Mouse (Mus musculus) heart, postnatal 0 days (tissue): Measurements from ENCODE around the gene Bicdl2. TPM values are rescaled to one million over a fixed set of nuclear protein-coding genes. Genes with fewer than 3 reads are reported as not detected.

ENCODE experiments used
- ATAC-seq: fragments of 200-750 bp; cut with Nextera tagmentation; 2 replicates; pipeline ENCODE4 v1.8.0; 2017; ENCODE audit warnings: low read depth, moderate number of reproducible peaks, moderate library complexity; ENCODE audit not compliant: insufficient read depth
- DNase-seq: peaks from one replicate; pipeline ENCODE4 v3.0.0-alpha.2; 2016; ENCODE audit warnings: low spot score
- H3K27ac ChIP-seq: fragments of 300-500 bp; sonication (generic); 2 replicates; pipeline ENCODE4 v1.5.1; 2014; ENCODE audit warnings: low read depth, mild to moderate bottlenecking
- H3K27me3 ChIP-seq: fragments of 300-500 bp; sonication (generic); 2 replicates; pipeline ENCODE4 v1.6.1; 2014; ENCODE audit warnings: low read length, mixed read lengths; ENCODE audit not compliant: control insufficient read depth, insufficient read depth
- H3K36me3 ChIP-seq: fragments of 300-500 bp; sonication (generic); replicated peaks from 2 replicates; pipeline ENCODE4 v1.6.1; 2014; ENCODE audit warnings: low read length, mixed read lengths; ENCODE audit not compliant: control insufficient read depth, insufficient read depth
- H3K4me1 ChIP-seq: fragments of 300-500 bp; sonication (generic); 2 replicates; pipeline ENCODE4 v1.6.1; 2014; ENCODE audit warnings: antibody characterized with exemption; ENCODE audit not compliant: control insufficient read depth, insufficient read depth
- H3K4me2 ChIP-seq: fragments of 300-500 bp; sonication (generic); 2 replicates; pipeline ENCODE4 v1.6.1; 2014; ENCODE audit warnings: low read depth, mild to moderate bottlenecking, low read length, moderate library complexity
- H3K4me3 ChIP-seq: fragments of 300-500 bp; sonication (generic); 2 replicates; pipeline ENCODE4 v1.5.1; 2014; ENCODE audit warnings: low read depth, low read length
- H3K9ac ChIP-seq: fragments of 300-500 bp; sonication (generic); replicated peaks from 2 replicates; pipeline ENCODE4 v1.6.1; 2014; ENCODE audit warnings: low read depth, low read length, mixed read lengths
- H3K9me3 ChIP-seq: fragments of 300-500 bp; sonication (generic); replicated peaks from 2 replicates; pipeline ENCODE4 v1.6.1; 2016; ENCODE audit warnings: low read length; ENCODE audit not compliant: control insufficient read depth
- CTCF ChIP-seq: IDR thresholded peaks from 2 replicates; pipeline ENCODE4 v1.5.1; 2016; ENCODE audit warnings: antibody characterized with exemption, control low read depth, low read depth
- EP300 ChIP-seq: IDR thresholded peaks from 2 replicates; pipeline ENCODE4 v1.6.1; 2016; ENCODE audit warnings: antibody characterized with exemption, low read depth
- WGBS: fragments of 180-500 bp; shearing (Covaris S2); extraction: QIAGEN DNeasy Blood & Tissue Kit; methylation state at CpG from one replicate; pipeline ENCODE4 v1.1.7; 2014; 5-methylcytosine and 5-hydroxymethylcytosine counted together
- polyA plus RNA-seq: library from polyadenylated mRNA; unstranded; fragments of >200 nt; fragmentation: Nextera tagmentation; extraction: Ambion mirVana; gene quantifications from 2 replicates; pipeline ENCODE4 v1.2.1, GENCODE M21; 2015
- total RNA-seq: library from RNA; depleted of rRNA; stranded (reverse); fragments of >200 nt; gene quantifications from 2 replicates; pipeline ENCODE4 v1.2.3, GENCODE M21; 2014; ENCODE audit warnings: low replicate concordance

Gene Bicdl2
- total and polyA plus RNA-seq, 2 experiments from 2014 or later, result 0.10 TPM; not detected in 1

GRCm38 (mm10) chr17:23674271-23674952, 14.1 kb downstream of the Bicdl2 start:
- DNase-seq, result peak; percentile 74
- Histone ChIP-seq H3K4me3 (peak overlapping the region; percentile 69), H3K4me1 (peaks cover 27% of the 10 kb centered on the region; the same call in 1 of the 2 replicates), H3K36me3 (peaks cover 16% of the 10 kb centered on the region), H3K27me3 (peaks cover 14% of the 10 kb centered on the region), H3K9ac (peak overlapping the region; percentile 87), H3K27ac (peak overlapping the region; percentile 97), H3K9me3 (no peaks in the 10 kb centered on the region), H3K4me2 (peak overlapping the region; percentile 80)
- ATAC-seq, result peak; percentile 19
- 16% methylated on average over 9 of the region's 9 CpGs for WGBS
- TF ChIP-seq CTCF, result no peak
- 0 out of 2 replicates have a peak, but pooled peaks have one; percentile 6 for TF ChIP-seq EP300

GRCm38 (mm10) chr17:23675127-23675526, 14.8 kb downstream of the Bicdl2 start:
- ATAC-seq (no peak), DNase-seq (peak; percentile 62)
- TF ChIP-seq EP300 (0 out of 2 replicates have a peak, but pooled peaks have one; percentile 13), CTCF (no peak)
- peak overlapping the region; percentile 69 for H3K4me3 ChIP-seq
- H3K4me1 ChIP-seq, result peaks cover 27% of the 10 kb centered on the region; the same call in 1 of the 2 replicates
- H3K27me3 ChIP-seq, result peaks cover 21% of the 10 kb centered on the region
- H3K9ac ChIP-seq, result peak overlapping the region; percentile 87; the same call in 1 of the 2 replicates
- 6% methylated on average over 5 of the region's 5 CpGs for WGBS
- H3K9me3 ChIP-seq, result no peaks in the 10 kb centered on the region
- peaks cover 10% of the 10 kb centered on the region for H3K36me3 ChIP-seq
- H3K4me2 ChIP-seq, result peak overlapping the region; percentile 80
- H3K27ac ChIP-seq, result peak overlapping the region; percentile 97

- Histone ChIP-seq H3K9me3 (no peaks in the 10 kb centered on the region), H3K4me1 (peaks cover 27% of the 10 kb centered on the region; the same call in 1 of the 2 replicates), H3K36me3 (0 out of 2 replicates have a peak, but pooled peaks cover 4% of the 10 kb centered on the region), H3K27ac (peak overlapping the region; percentile 97), H3K4me2 (peak overlapping the region; percentile 80), H3K4me3 (peak overlapping the region; percentile 69), H3K9ac (peak overlapping the region; percentile 87), H3K27me3 (peaks cover 27% of the 10 kb centered on the region)
- TF ChIP-seq EP300, result no peak
- peak; percentile 10; the same call in 1 of the 2 replicates for TF ChIP-seq CTCF
- ATAC-seq, result no peak
- peak; percentile 24 for DNase-seq
- WGBS, result 6% methylated on average over 15 of the region's 15 CpGs
Observed at GRCm38 (mm10) chr17:23675564-23676281, 15.4 kb downstream of the Bicdl2 start.

- Histone ChIP-seq H3K9ac (peak overlapping the region; percentile 87), H3K4me3 (peak overlapping the region; percentile 69), H3K27ac (peak overlapping the region; percentile 97), H3K4me1 (peaks cover 27% of the 10 kb centered on the region; the same call in 1 of the 2 replicates), H3K27me3 (peaks cover 36% of the 10 kb centered on the region), H3K4me2 (peak overlapping the region; percentile 80), H3K9me3 (no peaks in the 10 kb centered on the region), H3K36me3 (0 out of 2 replicates have a peak, but pooled peaks cover 4% of the 10 kb centered on the region)
- peak; percentile 60 for DNase-seq
- TF ChIP-seq CTCF (no peak), EP300 (peak; percentile 85; the same call in 1 of the 2 replicates)
- under 1% methylated on average over 34 of the region's 37 CpGs for WGBS
- peak; percentile 43 for ATAC-seq
Observed at GRCm38 (mm10) chr17:23676473-23677031, 16.2 kb downstream of the Bicdl2 start.

GRCm38 (mm10) chr17:23677236-23677679, 17.0 kb downstream of the Bicdl2 start, which contains the start of gene Tnfrsf12a:
Tnfrsf12a (minus strand) TSS chr17:23677468.
- peaks cover 43% of the 10 kb centered on the region for H3K27me3 ChIP-seq
- H3K9me3 ChIP-seq, result no peaks in the 10 kb centered on the region
- H3K27ac ChIP-seq, result peak within 1 kb of the TSS; percentile 97
- H3K9ac ChIP-seq, result peak within 1 kb of the TSS; percentile 87
- no peak for TF ChIP-seq EP300
- TF ChIP-seq CTCF, result no peak
- peak within 1 kb of the TSS; percentile 80 for H3K4me2 ChIP-seq
- DNase-seq (peak; percentile 83), ATAC-seq (peak; percentile 37)
- H3K4me3 ChIP-seq, result peak within 1 kb of the TSS; percentile 69
- peaks cover 27% of the 10 kb centered on the region; the same call in 1 of the 2 replicates for H3K4me1 ChIP-seq
- under 1% methylated on average over 34 of the region's 34 CpGs for WGBS
- H3K36me3 ChIP-seq, result 0 out of 2 replicates have a peak, but pooled peaks cover 4% of the 10 kb centered on the region
